Mouse (Mus musculus) gastrocnemius, adult 8-10 months (tissue): ENCODE measurements around the gene Ptpn9. TPM values are rescaled to one million over a fixed set of nuclear protein-coding genes. Genes with fewer than 3 reads are reported as not detected.
A peak's percentile ranks its signal among the peaks of the same experiment; 100 is the strongest.

Experiments used
- DNase-seq, 2 experiments: peaks; one replicate each; pipeline ENCODE4 v3.0.0; 2022; ENCODE audit warnings: low spot score in 2 of 2
- total RNA-seq, 4 experiments: library from RNA; stranded (reverse); gene quantifications; 2 replicates each; pipeline ENCODE4 v1.2.4; 2022

Ptpn9 gene
- total RNA-seq, 4 experiments from 2014 or later: 2.1 to 5.7 (median 2.6) TPM

DNA sequence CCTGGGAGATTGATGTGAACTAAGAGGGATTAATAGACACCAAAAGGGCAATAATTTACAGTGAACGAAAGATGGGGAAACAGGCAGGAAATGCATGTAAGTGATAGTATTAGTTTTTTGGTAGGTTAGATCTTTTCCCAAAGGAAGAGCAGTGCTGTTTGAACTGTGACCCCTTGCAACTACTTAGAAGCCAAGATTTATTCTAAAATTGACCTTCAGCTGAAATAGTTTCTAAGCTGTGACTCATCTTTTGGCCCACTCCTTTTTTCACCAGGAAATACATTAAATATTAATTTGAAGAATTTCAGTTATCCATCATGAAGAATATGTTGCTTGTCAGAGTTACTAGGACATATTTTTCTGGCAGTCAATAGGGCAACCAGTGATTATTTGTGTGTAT is 19.0 kb downstream of the Ptpn9 start:
- DNase-seq: no peak

- no peak for DNase-seq
Measured at GRCm38 (mm10) chr9:57014766-57015165, 20.0 kb downstream of the Ptpn9 start.

DNA sequence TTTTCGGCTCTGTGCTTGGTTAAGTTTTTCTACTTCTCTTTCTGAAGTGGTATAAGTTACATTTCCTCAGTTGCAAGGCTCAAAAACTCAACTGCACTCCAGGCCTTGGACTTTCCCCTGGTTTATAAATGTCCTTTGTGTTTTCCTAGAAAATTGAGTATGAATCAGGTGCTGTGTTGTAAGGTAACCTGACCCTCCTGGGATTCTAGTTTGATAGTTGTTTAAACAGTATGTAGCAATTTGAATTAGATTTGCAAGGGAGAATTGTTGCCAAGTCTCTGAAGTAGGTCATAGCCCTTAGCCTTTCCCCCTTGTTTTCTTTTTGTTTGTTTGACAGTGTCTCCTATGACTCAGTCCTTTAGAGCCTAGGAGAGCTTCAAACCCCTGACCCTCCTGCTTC is 22.9 kb downstream of the Ptpn9 start:
- no peak for DNase-seq

- DNase-seq: no peak
Measured at GRCm38 (mm10) chr9:57031756-57032155, 37.0 kb downstream of the Ptpn9 start.

DNA sequence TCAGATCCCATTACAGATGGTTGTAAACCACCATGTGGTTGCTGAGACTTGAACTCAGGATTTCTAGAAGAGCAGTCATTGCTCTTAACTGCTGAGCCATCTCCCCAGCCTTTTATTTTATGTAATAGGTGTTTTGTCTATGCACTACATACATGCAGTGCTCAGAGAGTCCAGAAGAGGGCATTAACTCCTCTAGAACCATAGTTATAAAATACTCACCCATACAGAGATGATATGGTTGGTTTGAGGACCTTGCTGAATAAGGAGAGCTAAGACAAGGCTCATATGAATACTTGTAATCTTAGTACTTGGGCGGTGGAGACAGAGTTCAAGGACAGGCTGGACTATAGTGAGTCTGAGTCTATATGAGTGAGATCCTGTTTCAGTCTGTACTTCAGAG is 61.5 kb downstream of the Ptpn9 start:
- DNase-seq: peak; percentile 10 to 41

- DNase-seq: no peak
Measured at GRCm38 (mm10) chr9:57064164-57064563, 69.4 kb downstream of the Ptpn9 start.

- no peak for DNase-seq
Measured at GRCm38 (mm10) chr9:57068266-57068665, 73.5 kb downstream of the Ptpn9 start.

DNA sequence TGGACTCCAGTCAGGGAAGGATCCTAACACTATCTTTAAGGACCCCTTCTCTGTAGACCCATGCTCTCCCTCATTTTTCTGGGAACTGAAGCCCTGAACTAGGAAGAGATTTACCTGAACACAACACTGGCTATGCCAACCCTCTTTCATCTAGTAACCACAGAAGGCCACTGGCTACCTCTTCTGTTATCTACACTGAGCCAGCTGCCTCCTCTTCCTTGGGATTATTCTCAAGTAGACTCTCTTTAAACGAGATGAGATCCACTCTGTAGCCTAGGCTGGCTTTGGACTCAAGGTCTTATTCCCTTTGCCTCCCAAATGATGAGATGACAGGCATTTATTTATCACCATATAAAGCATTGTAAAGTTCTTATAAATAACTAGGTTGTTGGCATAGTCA is 75.5 kb downstream of the Ptpn9 start:
- no peak for DNase-seq

GRCm38 (mm10) chr9:57070800-57071545 is 76.2 kb downstream of the Ptpn9 start:
- no peak for DNase-seq

DNA sequence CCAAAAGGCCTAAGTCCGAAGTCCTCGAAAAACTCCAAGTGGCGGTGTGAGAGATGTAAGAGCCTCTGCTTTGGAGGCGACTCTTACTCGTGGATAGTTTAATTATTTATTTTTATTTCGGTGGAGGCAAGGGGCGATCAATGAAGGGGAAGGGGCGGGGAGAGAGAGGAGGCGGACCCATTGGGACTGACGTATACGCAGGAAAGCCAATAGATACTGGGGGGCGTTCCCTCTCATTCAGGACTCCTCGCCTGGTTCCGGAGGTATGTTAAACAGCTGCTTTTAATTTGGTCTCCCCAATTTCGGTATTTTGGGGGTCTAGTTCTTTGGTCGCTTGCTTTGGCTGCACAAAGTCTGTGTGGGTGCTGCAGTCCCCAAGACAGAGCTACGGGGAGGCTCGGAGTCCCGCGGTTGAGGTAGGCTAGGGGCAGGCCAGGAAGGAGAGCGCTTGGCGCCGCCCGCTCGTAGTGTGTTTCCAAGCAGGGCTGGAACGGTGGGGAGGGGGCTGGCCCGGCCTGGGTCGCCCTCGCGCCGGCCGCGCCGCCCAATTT is 77.2 kb downstream of the Ptpn9 start, which contains the start of gene Sin3a:
Sin3a (plus strand) TSS at position 240 of the 551 bp plus-strand sequence.
- DNase-seq: peak; percentile 33 to 45

GRCm38 (mm10) chr9:57072526-57072988 is 77.8 kb downstream of the Ptpn9 start:
- no peak for DNase-seq

- DNase-seq: peak; percentile 96 to 98
Measured at GRCm38 (mm10) chr9:57072989-57073789, 78.5 kb downstream of the Ptpn9 start.

GRCm38 (mm10) chr9:57073790-57074094 is 79.0 kb downstream of the Ptpn9 start:
- DNase-seq: no peak

DNA sequence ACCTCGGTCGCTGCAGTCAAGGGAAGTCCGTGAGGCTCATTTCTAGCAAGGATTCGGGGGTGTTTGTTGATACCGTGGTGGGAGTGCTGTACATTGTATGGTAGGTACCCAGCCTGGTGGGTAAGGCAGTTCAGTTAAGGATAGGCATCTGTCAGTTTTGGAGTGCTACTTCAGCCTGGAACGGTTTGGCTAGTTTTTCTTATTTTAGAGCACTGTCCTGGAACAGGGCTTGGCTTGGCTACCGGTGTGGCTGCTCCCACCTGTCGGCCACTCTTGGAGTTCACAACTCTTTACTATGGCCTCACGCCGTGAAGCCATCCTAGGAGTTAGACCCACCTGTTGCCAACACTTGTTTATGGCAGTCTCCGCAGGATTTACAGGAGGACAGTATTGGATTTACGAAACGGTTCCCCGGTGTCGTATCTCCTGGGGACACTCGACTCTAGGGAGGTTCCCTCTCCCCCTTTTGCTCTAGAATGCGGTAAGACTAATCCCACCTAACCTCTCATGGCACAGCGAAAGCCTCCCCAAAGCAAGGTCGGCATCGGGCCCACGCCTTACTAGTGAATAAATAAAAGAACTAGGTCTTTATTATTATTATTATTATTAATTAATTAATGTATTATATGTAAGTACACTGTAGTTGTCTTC is 79.6 kb downstream of the Ptpn9 start:
- DNase-seq: peak; percentile 38 to 57

- DNase-seq: peak; percentile 65 to 78
Measured at GRCm38 (mm10) chr9:57074822-57075603, 80.3 kb downstream of the Ptpn9 start.

GRCm38 (mm10) chr9:57075681-57076381 is 81.1 kb downstream of the Ptpn9 start:
- peak; percentile 98 for DNase-seq

DNA sequence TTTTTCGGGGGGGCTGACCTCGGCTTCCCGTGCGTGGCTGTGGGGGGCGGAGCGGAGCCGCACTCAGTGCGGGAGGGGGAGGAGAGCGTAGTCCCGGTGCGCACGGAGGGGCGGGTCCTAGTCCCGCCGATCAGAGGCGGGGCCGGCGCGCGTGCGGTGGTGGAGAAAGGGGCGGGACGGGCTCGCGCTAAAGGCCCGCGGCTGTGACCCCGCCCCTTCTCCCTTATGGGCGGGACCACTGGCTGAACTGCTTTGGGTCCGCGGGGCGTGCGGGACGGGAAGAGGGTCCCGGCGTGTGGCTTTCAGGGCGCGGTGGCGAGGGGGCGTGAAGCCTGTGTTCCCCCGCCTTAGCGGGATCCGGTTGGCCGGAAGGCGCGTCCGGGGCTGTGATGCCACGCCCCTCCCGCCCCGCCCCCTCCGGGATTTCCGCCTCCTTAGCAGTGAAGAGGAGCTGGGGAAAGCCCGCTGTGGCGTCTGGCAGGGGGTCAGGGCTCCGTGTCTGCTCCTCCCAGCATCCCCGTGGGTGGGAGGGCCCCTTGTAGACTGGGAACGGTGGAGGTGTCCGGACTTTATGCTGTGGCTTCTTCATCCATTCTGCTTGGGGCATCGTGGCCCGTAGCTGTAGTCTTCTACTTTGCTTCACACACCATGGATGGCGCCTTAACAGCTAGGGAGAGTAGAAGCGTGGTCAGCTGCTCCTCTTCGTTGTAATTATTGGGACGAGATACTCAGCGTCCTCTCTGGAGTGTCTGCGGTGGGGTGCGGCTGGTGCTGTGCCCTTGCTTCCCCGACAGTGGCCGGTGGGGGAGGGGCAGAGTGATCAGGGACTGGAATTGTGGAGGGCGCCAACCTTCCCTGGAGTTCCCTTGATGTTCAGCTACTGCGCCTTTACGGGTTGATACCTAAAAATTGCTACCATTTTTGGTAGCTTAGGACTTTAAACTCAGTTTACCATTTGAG is 82.3 kb downstream of the Ptpn9 start:
- DNase-seq: peak; percentile 87 to 89

GRCm38 (mm10) chr9:57082236-57082635 is 87.5 kb downstream of the Ptpn9 start:
- DNase-seq: no peak
